Mouse (Mus musculus): Measurements from ENCODE around the gene Srpk2. TPM values are rescaled to one million over a fixed set of nuclear protein-coding genes. Genes with fewer than 3 reads are reported as not detected.

The Srpk2 gene
- total and polyA plus RNA-seq, 3 experiments, result 8.4 to 37.4 (median 35.1) TPM

DNA sequence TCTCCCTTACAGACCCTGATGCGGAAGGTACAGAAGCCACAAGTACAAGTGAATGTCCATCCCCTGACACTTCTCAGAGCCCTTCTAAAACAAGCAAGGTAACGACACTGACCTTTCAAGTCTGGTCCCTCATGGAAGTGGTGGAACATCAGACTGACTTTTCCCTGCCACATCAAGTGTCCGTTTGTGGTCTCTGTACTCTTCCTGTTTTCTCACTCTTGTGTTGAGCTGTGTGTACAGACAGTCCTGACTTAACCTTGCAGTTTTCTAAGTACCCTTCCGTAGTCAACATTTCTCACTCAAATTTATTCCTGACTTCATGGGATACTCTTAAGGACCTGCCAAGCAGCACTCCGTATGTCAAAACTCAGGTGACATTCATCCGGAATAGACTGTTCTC lies 183.7 kb downstream of the Srpk2 start:
- no peak for DNase-seq
- no peak overlapping the region for H3K9ac ChIP-seq (ENCODE audit: low read depth, low read length)
- H3K27me3 ChIP-seq (ENCODE audit: control insufficient read depth, insufficient read depth, low read length), result no peaks in the 10 kb centered on the region
- no peak overlapping the region for H3K27ac ChIP-seq
- no peak overlapping the region for H3K4me3 ChIP-seq
- no peaks in the 10 kb centered on the region for H3K79me2 ChIP-seq (replicated peaks; ENCODE audit: control insufficient read depth, insufficient read depth, low read length)
- intact Hi-C loops (cut with DNase I), result loop anchor here (5.0 kb wide), 1 partner anchor 157 kb away; no protein-coding TSS in a partner anchor
- H3K36me3 ChIP-seq (ENCODE audit: control insufficient read depth, insufficient read depth, low read length), result peaks cover 23% of the 10 kb centered on the region
- TF ChIP-seq EP300 (IDR thresholded peaks at IDR 0.05; ENCODE audit: insufficient read depth, low read depth, low read length), result no peak
- no peak for TF ChIP-seq POLR2A (IDR thresholded peaks at IDR 0.05; ENCODE audit: insufficient read depth, low read depth, low read length)
- TF ChIP-seq CTCF (IDR thresholded peaks at IDR 0.05), result no peak
- H3K4me1 ChIP-seq (ENCODE audit: control insufficient read depth, insufficient read depth, low read length), result no peaks in the 10 kb centered on the region
- 78% methylated on average over 6 of the region's 6 CpGs for WGBS

DNA sequence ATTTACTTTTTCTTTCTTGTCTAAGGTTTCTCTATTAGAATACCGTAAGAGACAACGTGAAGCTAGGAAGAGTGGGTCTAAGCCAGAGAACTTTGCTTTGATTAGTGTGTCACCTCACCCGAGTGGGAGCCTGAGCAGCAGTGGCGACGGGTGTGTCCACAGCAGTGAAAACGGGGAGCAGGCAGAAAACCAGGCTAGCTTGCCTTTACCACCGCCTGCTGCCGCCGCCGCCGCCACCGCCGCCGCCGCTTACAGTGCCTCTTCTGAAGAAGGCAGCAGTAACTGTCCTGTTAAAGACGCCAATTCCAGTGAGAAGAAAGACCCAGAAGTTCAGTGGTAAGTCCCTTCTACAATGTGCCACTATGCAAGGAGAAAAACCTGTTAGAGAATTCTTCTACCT lies 185.2 kb downstream of the Srpk2 start:
- H3K4me3 ChIP-seq, result no peak overlapping the region
- H3K27ac ChIP-seq, result no peak overlapping the region
- intact Hi-C loops (cut with DNase I), result loop anchor here (5.0 to 10.0 kb wide), 2 partner anchors 42 to 256 kb away; no protein-coding TSS in a partner anchor
- DNase-seq, result no peak
- H3K9ac ChIP-seq (ENCODE audit: low read depth, low read length), result no peak overlapping the region
- 92% methylated on average over 16 of the region's 16 CpGs for WGBS
- TF ChIP-seq CTCF (IDR thresholded peaks at IDR 0.05) (no peak), EP300 (IDR thresholded peaks at IDR 0.05; ENCODE audit: insufficient read depth, low read depth, low read length) (no peak), POLR2A (IDR thresholded peaks at IDR 0.05; ENCODE audit: insufficient read depth, low read depth, low read length) (no peak)
- no peaks in the 10 kb centered on the region for H3K27me3 ChIP-seq (ENCODE audit: control insufficient read depth, insufficient read depth, low read length)
- H3K79me2 ChIP-seq (replicated peaks; ENCODE audit: control insufficient read depth, insufficient read depth, low read length), result no peaks in the 10 kb centered on the region
- H3K36me3 ChIP-seq (ENCODE audit: control insufficient read depth, insufficient read depth, low read length), result peaks cover 23% of the 10 kb centered on the region
- no peaks in the 10 kb centered on the region for H3K4me1 ChIP-seq (ENCODE audit: control insufficient read depth, insufficient read depth, low read length)

GRCm38 (mm10) chr5:23497920-23498319 lies 186.5 kb downstream of the Srpk2 start:
- Histone ChIP-seq H3K4me1 (ENCODE audit: control insufficient read depth, insufficient read depth, low read length) (no peaks in the 10 kb centered on the region), H3K27ac (no peak overlapping the region), H3K79me2 (replicated peaks; ENCODE audit: control insufficient read depth, insufficient read depth, low read length) (no peaks in the 10 kb centered on the region; the same call in 1 of the 2 replicates), H3K9ac (ENCODE audit: low read depth, low read length) (no peak overlapping the region), H3K36me3 (ENCODE audit: control insufficient read depth, insufficient read depth, low read length) (peaks cover 30% of the 10 kb centered on the region), H3K4me3 (no peak overlapping the region), H3K27me3 (ENCODE audit: control insufficient read depth, insufficient read depth, low read length) (no peaks in the 10 kb centered on the region)
- no peak for DNase-seq
- intact Hi-C loops (cut with DNase I), result loop anchor here (5.0 to 10.0 kb wide), 2 partner anchors 41 to 257 kb away; no protein-coding TSS in a partner anchor
- TF ChIP-seq CTCF (IDR thresholded peaks at IDR 0.05) (no peak), EP300 (IDR thresholded peaks at IDR 0.05; ENCODE audit: insufficient read depth, low read depth, low read length) (no peak), POLR2A (IDR thresholded peaks at IDR 0.05; ENCODE audit: insufficient read depth, low read depth, low read length) (no peak)
- 84% methylated on average over 10 of the region's 10 CpGs for WGBS

- DNase-seq, result no peak
- TF ChIP-seq CTCF (IDR thresholded peaks at IDR 0.05) (no peak), POLR2A (IDR thresholded peaks at IDR 0.05; ENCODE audit: insufficient read depth, low read depth, low read length) (no peak), EP300 (IDR thresholded peaks at IDR 0.05; ENCODE audit: insufficient read depth, low read depth, low read length) (no peak)
- Histone ChIP-seq H3K79me2 (replicated peaks; ENCODE audit: control insufficient read depth, insufficient read depth, low read length) (no peaks in the 10 kb centered on the region; the same call in none of the 2 replicates), H3K27ac (no peak overlapping the region), H3K36me3 (ENCODE audit: control insufficient read depth, insufficient read depth, low read length) (peaks cover 30% of the 10 kb centered on the region), H3K27me3 (ENCODE audit: control insufficient read depth, insufficient read depth, low read length) (no peaks in the 10 kb centered on the region), H3K9ac (ENCODE audit: low read depth, low read length) (no peak overlapping the region), H3K4me3 (no peak overlapping the region), H3K4me1 (ENCODE audit: control insufficient read depth, insufficient read depth, low read length) (no peaks in the 10 kb centered on the region)
- intact Hi-C loops (cut with DNase I), result loop anchor here (5.0 to 10.0 kb wide), 2 partner anchors 40 to 258 kb away; no protein-coding TSS in a partner anchor
- 84% methylated on average over 5 of the region's 5 CpGs for WGBS
Measured at GRCm38 (mm10) chr5:23496933-23497332, 187.5 kb downstream of the Srpk2 start.

- H3K79me2 ChIP-seq (replicated peaks; ENCODE audit: control insufficient read depth, insufficient read depth, low read length), result no peaks in the 10 kb centered on the region; the same call in none of the 2 replicates
- no peak for DNase-seq
- no peak overlapping the region for H3K4me3 ChIP-seq
- no peaks in the 10 kb centered on the region for H3K4me1 ChIP-seq (ENCODE audit: control insufficient read depth, insufficient read depth, low read length)
- H3K36me3 ChIP-seq (ENCODE audit: control insufficient read depth, insufficient read depth, low read length), result peaks cover 27% of the 10 kb centered on the region
- H3K27me3 ChIP-seq (ENCODE audit: control insufficient read depth, insufficient read depth, low read length), result no peaks in the 10 kb centered on the region
- 85% methylated on average over 3 of the region's 3 CpGs for WGBS
- no peak overlapping the region for H3K27ac ChIP-seq
- no peak for TF ChIP-seq CTCF (IDR thresholded peaks at IDR 0.05)
- no peak for TF ChIP-seq POLR2A (IDR thresholded peaks at IDR 0.05; ENCODE audit: insufficient read depth, low read depth, low read length)
- no peak for TF ChIP-seq EP300 (IDR thresholded peaks at IDR 0.05; ENCODE audit: insufficient read depth, low read depth, low read length)
- intact Hi-C loops (cut with DNase I), result loop anchor here (5.0 to 10.0 kb wide), 2 partner anchors 39 to 258 kb away; no protein-coding TSS in a partner anchor
- no peak overlapping the region for H3K9ac ChIP-seq (ENCODE audit: low read depth, low read length)
Measured at GRCm38 (mm10) chr5:23496396-23496795, 188.0 kb downstream of the Srpk2 start.

DNA sequence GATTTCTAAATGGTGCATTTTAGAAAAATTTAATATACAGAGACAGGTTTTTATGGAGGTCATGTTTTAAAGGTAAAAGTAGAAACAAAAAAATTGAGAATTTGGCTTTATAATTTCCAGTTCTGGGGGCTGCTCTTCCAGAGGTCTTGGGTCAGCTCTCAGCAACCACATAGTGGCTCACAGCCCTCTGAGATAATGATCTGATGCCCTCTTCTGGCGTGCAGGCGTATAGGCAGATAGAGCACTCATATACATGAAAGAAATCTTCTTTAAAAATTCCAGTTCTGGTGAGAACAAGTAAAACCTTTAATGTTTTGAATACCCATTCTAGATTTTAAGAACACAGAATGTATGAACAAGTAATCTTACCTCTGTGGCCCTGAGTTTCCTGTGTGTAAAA lies 193.6 kb downstream of the Srpk2 start:
- 38% methylated on average over 2 of the region's 2 CpGs for WGBS
- H3K4me1 ChIP-seq (ENCODE audit: control insufficient read depth, insufficient read depth, low read length), result no peaks in the 10 kb centered on the region
- no peak overlapping the region for H3K27ac ChIP-seq
- TF ChIP-seq EP300 (IDR thresholded peaks at IDR 0.05; ENCODE audit: insufficient read depth, low read depth, low read length) (no peak), CTCF (IDR thresholded peaks at IDR 0.05) (peak; percentile 70)
- intact Hi-C loops (cut with DNase I), result loop anchor here (10.0 kb wide), 1 partner anchor 264 kb away; no protein-coding TSS in a partner anchor
- peaks cover 25% of the 10 kb centered on the region for H3K36me3 ChIP-seq (ENCODE audit: control insufficient read depth, insufficient read depth, low read length)
- DNase-seq, result no peak
- no peak overlapping the region for H3K4me3 ChIP-seq
- H3K27me3 ChIP-seq (ENCODE audit: control insufficient read depth, insufficient read depth, low read length), result no peaks in the 10 kb centered on the region
- no peak overlapping the region for H3K9ac ChIP-seq (ENCODE audit: low read depth, low read length)
- no peaks in the 10 kb centered on the region; the same call in none of the 2 replicates for H3K79me2 ChIP-seq (replicated peaks; ENCODE audit: control insufficient read depth, insufficient read depth, low read length)

Measured in heart, adult 2 months (tissue).